Mouse (Mus musculus) adrenal gland, adult 18-20 months (tissue): ENCODE measurements around the gene Fthl17b. TPM values are rescaled to one million over a fixed set of nuclear protein-coding genes. Genes with fewer than 3 reads are reported as not detected.
A peak's percentile ranks its signal among the peaks of the same experiment; 100 is the strongest.
"Not testable (repeated sequence)": the region's sequence is repeated elsewhere in the genome, so short reads cannot be mapped to it uniquely, and the experiment has no call there.

Experiments
- DNase-seq, 2 experiments: peaks; one replicate each; pipeline ENCODE4 v3.0.0; 2021 to 2022; ENCODE audit warnings: low spot score in 2 of 2
- long read RNA-seq, 2 experiments: library from polyadenylated mRNA; stranded (forward); transcript quantifications; one replicate each; pipeline ENCODE4 v2.0.0; 2021
- total RNA-seq, 2 experiments: library from RNA; stranded (reverse); gene quantifications; 1 replicate in 1 of 2; 2 replicates in 1 of 2; pipeline ENCODE4 v1.2.3; 2021

Gene Fthl17b
- not detected for total RNA-seq
- long read RNA-seq, experiment 1 = 0 reads
- long read RNA-seq, experiment 2 = 0 reads

DNA sequence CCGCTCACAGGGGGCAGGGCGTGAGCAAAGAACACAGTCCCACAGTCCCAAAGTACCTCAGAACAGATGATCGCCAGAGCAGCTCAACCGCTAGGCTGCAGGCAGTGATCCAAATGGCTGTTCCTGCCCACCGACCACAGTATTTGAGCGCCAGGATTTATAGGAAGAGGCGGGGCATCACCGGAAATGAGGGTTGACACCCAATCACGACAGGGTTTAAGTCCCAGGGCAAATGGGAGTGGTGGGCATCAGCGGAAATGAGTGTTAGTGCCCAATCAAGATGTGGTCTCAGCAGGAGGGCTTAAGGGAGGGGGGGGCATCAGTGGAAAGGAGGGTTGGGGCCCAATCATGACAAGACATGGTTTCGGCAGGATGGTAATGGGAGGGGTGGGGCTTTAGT is at the start of gene Fthl17b:
Gene Fthl17b (minus strand): TSS at position 101 of the 400 bp plus-strand sequence.
- not testable (repeated sequence) for DNase-seq

DNA sequence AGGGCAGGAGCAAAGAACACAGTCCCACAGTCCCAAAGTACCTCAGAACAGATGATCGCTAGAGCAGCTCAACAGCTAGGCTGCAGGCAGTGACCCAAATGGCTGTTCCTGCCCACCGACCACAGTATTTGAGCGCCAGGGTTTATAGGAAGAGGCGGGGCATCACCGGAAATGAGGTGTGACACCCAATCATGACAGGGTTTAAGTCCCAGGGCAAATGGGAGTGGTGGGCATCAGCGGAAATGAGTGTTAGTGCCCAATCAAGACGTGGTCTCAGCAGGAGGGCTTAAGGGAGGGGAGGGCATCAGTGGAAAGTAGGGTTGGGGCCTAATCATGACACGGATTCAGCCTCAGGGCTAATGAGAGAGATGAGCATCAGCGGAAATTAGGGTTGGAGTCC is 23.9 kb upstream of the Fthl17b start, which contains the start of gene Fthl17d:
Gene Fthl17d (minus strand): TSS at position 101 of the 400 bp plus-strand sequence.
- not testable (repeated sequence) for DNase-seq

GRCm38 (mm10) chrX:8976459-8976858 is 13.7 kb upstream of the Fthl17b start, which contains the start of gene Fthl17c:
Fthl17c (minus strand) TSS chrX:8976559.
- DNase-seq = not testable (repeated sequence)

- DNase-seq = peak in 1 of 2 experiments; percentile 28
These were observed 1.8 kb upstream of the Fthl17b start for GRCm38 (mm10) chrX:8964618-8965017.

- peak; percentile 63 to 68 for DNase-seq
These were observed 14.5 kb downstream of the Fthl17b start for GRCm38 (mm10) chrX:8948130-8948805.

- no peak for DNase-seq
These were observed 18.7 kb downstream of the Fthl17b start for GRCm38 (mm10) chrX:8944041-8944440.

GRCm38 (mm10) chrX:8927308-8927707 is 35.5 kb downstream of the Fthl17b start:
- DNase-seq = no peak

DNA sequence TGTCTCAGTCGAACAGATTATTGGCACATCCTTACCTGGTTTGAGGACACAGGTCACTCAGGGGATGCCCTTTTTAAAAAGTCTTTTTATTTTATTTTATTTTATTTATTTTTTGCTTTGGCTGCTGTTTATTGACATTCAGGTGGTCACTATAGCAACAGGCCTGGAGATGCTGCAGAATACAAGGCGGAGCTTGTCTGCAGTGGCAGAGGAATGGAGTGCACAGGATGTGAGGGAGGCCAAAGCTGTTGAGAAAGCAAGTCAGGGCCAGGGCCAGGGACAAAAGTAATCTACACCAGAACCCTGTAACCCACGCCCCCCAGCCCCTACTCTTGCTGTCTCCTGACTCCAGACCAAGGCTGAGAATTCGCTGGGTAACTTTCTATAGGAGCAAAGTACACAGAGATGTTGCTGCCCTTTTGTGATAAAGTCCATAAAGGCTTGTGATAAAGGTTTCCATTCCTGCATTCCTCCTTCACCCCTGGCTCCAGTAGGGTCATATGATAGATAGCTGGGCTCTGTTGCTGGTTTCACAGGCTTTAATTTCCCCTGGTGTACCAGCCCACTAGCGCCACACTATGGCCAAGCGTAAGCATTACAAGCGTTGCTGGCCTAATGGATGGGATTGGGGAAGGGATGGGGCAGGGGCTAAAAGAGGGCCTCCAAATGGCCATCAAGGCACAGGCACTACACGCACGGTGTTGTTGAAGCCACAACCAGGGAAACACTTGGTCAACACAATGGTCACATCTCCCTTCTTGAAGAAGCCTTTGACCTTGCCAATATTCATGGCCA is 40.8 kb downstream of the Fthl17b start:
- DNase-seq = peak; percentile 7 to 21

DNA sequence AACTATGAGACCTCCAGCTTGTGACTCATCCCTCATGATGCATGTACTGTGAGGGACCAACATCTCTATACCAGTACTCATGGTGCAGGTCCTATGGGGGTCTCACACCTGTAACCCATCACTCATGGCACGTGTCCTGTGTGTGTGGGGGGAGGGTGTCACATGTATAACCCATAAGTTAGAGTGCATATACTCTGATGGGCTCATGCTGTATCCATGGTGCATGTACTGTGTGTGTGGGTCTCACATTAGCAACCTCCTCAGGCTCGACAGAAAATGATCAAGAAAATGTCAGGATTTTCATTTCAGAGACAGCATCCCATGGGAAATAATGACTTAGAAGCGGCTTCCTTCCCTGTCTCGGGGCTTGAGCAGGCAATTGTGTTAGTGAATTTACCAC is 41.7 kb downstream of the Fthl17b start:
- no peak for DNase-seq

Other genes starting within 250 kb of the Fthl17b start
- gene Ssx9, start 214.5 kb downstream of the Fthl17b start, total RNA-seq = not detected
- gene Ssxb5, start 159.3 kb downstream of the Fthl17b start, total RNA-seq = not detected
- not detected for gene Gm6592, start 119.0 kb downstream of the Fthl17b start, total RNA-seq
- not detected for gene Gm5751, start 88.7 kb downstream of the Fthl17b start, total RNA-seq
- 10 to 100 TPM; 11.5 to 12.6 TPM for gene B630019K06Rik, start 70.6 kb downstream of the Fthl17b start, total RNA-seq
- not detected for gene Fthl17c, start 13.6 kb upstream of the Fthl17b start, total RNA-seq
- gene Fthl17d, start 23.8 kb upstream of the Fthl17b start, total RNA-seq = not detected
- not detected for gene Fthl17e, start 70.5 kb upstream of the Fthl17b start, total RNA-seq
- not detected for gene Fthl17f, start 100.0 kb upstream of the Fthl17b start, total RNA-seq
- not detected for gene 4930402K13Rik, start 141.6 kb upstream of the Fthl17b start, total RNA-seq
- 1 to 10 TPM; 3.9 to 5.6 TPM for gene Lancl3, start 236.9 kb upstream of the Fthl17b start, total RNA-seq